Mouse (Mus musculus) heart, adult 2 months (tissue): ENCODE results near the gene 4921536K21Rik. TPM values are rescaled to one million over a fixed set of nuclear protein-coding genes. Genes with fewer than 3 reads are reported as not detected.

Experiments used
- DNase-seq, 2 experiments: peaks; one replicate each; pipeline ENCODE4 v3.0.0; 2021
- H3K27ac ChIP-seq: fragments of 200-600 bp; 2 replicates; pipeline ENCODE4 v1.8.1; 2022
- H3K27me3 ChIP-seq: fragments of 200-500 bp; 2 replicates; pipeline ENCODE4 v1.6.1; 2012; ENCODE audit warnings: mild to moderate bottlenecking, low read length, inconsistent platforms, mixed read lengths; ENCODE audit not compliant: control insufficient read depth, insufficient read depth
- H3K36me3 ChIP-seq: fragments of 200-500 bp; 2 replicates; pipeline ENCODE4 v1.6.1; 2012; ENCODE audit warnings: low read length, inconsistent platforms; ENCODE audit not compliant: control insufficient read depth, insufficient read depth
- H3K4me1 ChIP-seq: fragments of 200-500 bp; 2 replicates; pipeline ENCODE4 v1.6.1; 2011; ENCODE audit warnings: low read length; ENCODE audit not compliant: control insufficient read depth, insufficient read depth
- H3K4me3 ChIP-seq: fragments of 200-600 bp; 2 replicates; pipeline ENCODE4 v1.8.1; 2022
- H3K79me2 ChIP-seq: fragments of 200-500 bp; replicated peaks from 2 replicates; pipeline ENCODE4 v1.6.1; 2012; ENCODE audit warnings: mild to moderate bottlenecking, inconsistent platforms, low read length, moderate library complexity, mixed read lengths; ENCODE audit not compliant: control insufficient read depth, insufficient read depth
- H3K9ac ChIP-seq: fragments of 200-500 bp; 2 replicates; pipeline ENCODE4 v1.6.1; 2012; ENCODE audit warnings: low read depth, mild to moderate bottlenecking, control low read depth, inconsistent platforms, low read length, mixed read lengths
- CTCF ChIP-seq: fragments of 200-600 bp; IDR thresholded peaks from 2 replicates; pipeline ENCODE4 v1.8.1; 2022; ENCODE audit warnings: antibody characterized with exemption, mild to moderate bottlenecking, moderate library complexity
- EP300 ChIP-seq: fragments of 200-500 bp; IDR thresholded peaks from 2 replicates; pipeline ENCODE4 v1.6.1; 2011; ENCODE audit warnings: low read depth, low read length, control low read depth; ENCODE audit not compliant: insufficient read depth
- POLR2A ChIP-seq: fragments of 200-500 bp; IDR thresholded peaks from 2 replicates; pipeline ENCODE4 v1.6.1; 2011; ENCODE audit warnings: mild to moderate bottlenecking, low read depth, low read length, control low read depth; ENCODE audit not compliant: insufficient read depth
- WGBS: fragments of 180-500 bp; shearing (Covaris S2); methylation state at CpG from one replicate; pipeline ENCODE4 v1.1.7; 2018; 5-methylcytosine and 5-hydroxymethylcytosine counted together
- intact Hi-C: fragments of 180-260 bp; cut with DNase I; formaldehyde crosslinking; loops from one replicate; pipeline ENCODE4 v1.15.1; 2025
- polyA plus RNA-seq: library from polyadenylated mRNA; depleted of rRNA; stranded (reverse); fragments of >200 nt; gene quantifications from 2 replicates; pipeline ENCODE4 v1.2.3, GENCODE M21; 2012
- total RNA-seq, 2 experiments: library from RNA; stranded (reverse); gene quantifications; 2 replicates each; pipeline ENCODE4 v1.2.3; 2021

Gene 4921536K21Rik
- total and polyA plus RNA-seq, 3 experiments: 0.57 to 0.81 (median 0.57) TPM

- Histone ChIP-seq H3K27me3 (no peaks in the 10 kb centered on the region), H3K4me1 (peaks cover 2% of the 10 kb centered on the region), H3K4me3 (no peak overlapping the region), H3K27ac (peak overlapping the region; percentile 78), H3K79me2 (no peaks in the 10 kb centered on the region), H3K9ac (no peak overlapping the region), H3K36me3 (no peaks in the 10 kb centered on the region)
- DNase-seq: no peak
- TF ChIP-seq CTCF (no peak), EP300 (no peak), POLR2A (no peak)
- 67% methylated on average over 1 of the region's 1 CpGs for WGBS
- intact Hi-C loops: loop anchor here (2.0 kb wide), 1 partner anchor 17 kb away; no protein-coding TSS in a partner anchor
These were observed 1.0 kb upstream of the 4921536K21Rik start for GRCm38 (mm10) chr11:3895933-3896332.

- intact Hi-C loops: loop anchor here (2.0 kb wide), 1 partner anchor 17 kb away; no protein-coding TSS in a partner anchor
- no peak for TF ChIP-seq POLR2A
- TF ChIP-seq CTCF: no peak
- TF ChIP-seq EP300: no peak
- peaks cover 2% of the 10 kb centered on the region for H3K4me1 ChIP-seq
These were observed 560 bp upstream of the 4921536K21Rik start for GRCm38 (mm10) chr11:3895458-3895857.

GRCm38 (mm10) chr11:3893970-3894369 lies 928 bp downstream of the 4921536K21Rik start:
- H3K79me2 ChIP-seq: no peaks in the 10 kb centered on the region
- H3K4me3 ChIP-seq: no peak overlapping the region
- no peaks in the 10 kb centered on the region for H3K27me3 ChIP-seq
- DNase-seq: no peak
- WGBS: 84% methylated on average over 6 of the region's 6 CpGs
- no peak overlapping the region for H3K27ac ChIP-seq
- no peak overlapping the region for H3K9ac ChIP-seq
- TF ChIP-seq EP300: no peak
- TF ChIP-seq CTCF: no peak
- no peak for TF ChIP-seq POLR2A
- H3K36me3 ChIP-seq: no peaks in the 10 kb centered on the region
- intact Hi-C loops: loop anchor here (2.0 kb wide), 1 partner anchor 19 kb away; no protein-coding TSS in a partner anchor
- H3K4me1 ChIP-seq: peaks cover 2% of the 10 kb centered on the region

More at GRCm38 (mm10) chr11:3895458-3895857, 560 bp upstream of the 4921536K21Rik start:
- Histone ChIP-seq H3K27ac (peak overlapping the region; percentile 78), H3K27me3 (no peaks in the 10 kb centered on the region), H3K9ac (peak overlapping the region; percentile 61), H3K79me2 (no peaks in the 10 kb centered on the region), H3K36me3 (no peaks in the 10 kb centered on the region), H3K4me3 (peak overlapping the region; percentile 67)
- 2% methylated on average over 10 of the region's 10 CpGs for WGBS
- no peak for DNase-seq

GRCm38 (mm10) chr11:3887331-3887730 lies 7.6 kb downstream of the 4921536K21Rik start:
- Histone ChIP-seq H3K27ac (no peak overlapping the region), H3K9ac (no peak overlapping the region), H3K4me3 (no peak overlapping the region), H3K36me3 (no peaks in the 10 kb centered on the region), H3K4me1 (no peaks in the 10 kb centered on the region), H3K79me2 (no peaks in the 10 kb centered on the region), H3K27me3 (no peaks in the 10 kb centered on the region)
- 59% methylated on average over 5 of the region's 5 CpGs for WGBS
- TF ChIP-seq EP300 (no peak), POLR2A (no peak), CTCF (no peak)
- intact Hi-C loops: no loop called here
- DNase-seq: no peak

- 80% methylated on average over 3 of the region's 3 CpGs for WGBS
- Histone ChIP-seq H3K36me3 (no peaks in the 10 kb centered on the region), H3K79me2 (no peaks in the 10 kb centered on the region), H3K27ac (no peak overlapping the region), H3K4me3 (no peak overlapping the region), H3K27me3 (no peaks in the 10 kb centered on the region), H3K9ac (no peak overlapping the region), H3K4me1 (no peaks in the 10 kb centered on the region)
- no peak for DNase-seq
- intact Hi-C loops: no loop called here
- no peak for TF ChIP-seq POLR2A
- TF ChIP-seq EP300: no peak
- TF ChIP-seq CTCF: no peak
These were observed 11.2 kb downstream of the 4921536K21Rik start for GRCm38 (mm10) chr11:3883711-3884110.

- peak; percentile 56 to 73 for DNase-seq
- Histone ChIP-seq H3K9ac (no peak overlapping the region), H3K79me2 (no peaks in the 10 kb centered on the region), H3K27me3 (no peaks in the 10 kb centered on the region), H3K36me3 (no peaks in the 10 kb centered on the region), H3K4me1 (no peaks in the 10 kb centered on the region), H3K4me3 (no peak overlapping the region), H3K27ac (no peak overlapping the region)
- TF ChIP-seq CTCF (peak; percentile 96; the same call in 1 of the 2 replicates), POLR2A (no peak)
- 45% methylated on average over 2 of the region's 2 CpGs for WGBS
- intact Hi-C loops: loop anchor here (2.0 to 5.0 kb wide), 2 partner anchors 71 to 168 kb away; no protein-coding TSS in a partner anchor
These were observed 15.1 kb downstream of the 4921536K21Rik start for GRCm38 (mm10) chr11:3879836-3880235.
